Mouse (Mus musculus) yolk sac, embryonic 10.5 days (tissue): ENCODE measurements at regions not wholly inside any gene's neighbourhood (a gene's known extent, or its start where the extent isn't known, plus 50 kb on each side); places are given as distances from the start of the nearest gene placed in this dataset.
"Not testable (repeated sequence)": the region's sequence is repeated elsewhere in the genome, so short reads cannot be mapped to it uniquely, and the experiment has no call there.

Experiments
- DNase-seq: peaks from one replicate; pipeline ENCODE4 v3.0.0-alpha.2; 2017; ENCODE audit warnings: low spot score

DNA sequence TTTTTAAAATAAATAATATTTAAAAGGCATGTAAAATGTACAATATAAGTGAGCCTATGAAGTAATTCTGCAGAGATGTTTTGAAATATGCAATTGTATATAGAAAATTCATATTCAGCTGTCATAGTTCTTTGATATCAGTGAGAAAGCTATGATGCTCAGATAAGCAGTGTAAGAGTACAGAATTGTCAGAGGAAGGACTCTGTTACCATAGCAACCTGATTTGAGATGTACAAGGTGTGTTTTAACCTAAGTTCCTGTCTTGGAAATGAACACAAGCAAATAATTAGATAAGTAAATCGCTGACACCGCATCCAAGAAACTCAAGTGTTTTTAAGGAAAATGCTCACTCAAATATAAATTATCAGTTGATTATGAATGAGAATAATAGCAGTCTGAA is 271.8 kb downstream of the Gabrg2 start:
- DNase-seq, result no peak

DNA sequence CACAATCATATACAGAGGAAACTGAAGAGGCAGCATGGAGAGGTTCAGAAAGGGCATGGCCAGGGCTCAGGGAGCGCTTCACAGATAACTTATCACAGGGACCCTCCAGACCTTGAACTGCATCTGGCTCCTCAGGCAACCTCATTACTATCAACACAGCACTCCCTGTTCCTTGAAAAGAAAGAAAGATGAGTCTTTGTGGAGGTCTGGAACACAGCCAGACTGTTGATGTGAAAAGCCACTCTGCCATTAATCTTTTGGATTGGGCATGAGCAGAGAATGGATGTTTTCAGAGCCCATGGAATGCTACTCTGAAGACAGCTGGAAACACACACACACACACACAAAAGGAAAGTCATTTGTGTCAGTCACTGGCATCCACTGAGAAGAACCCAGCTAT is 284.0 kb downstream of the Gabrg2 start:
- no peak for DNase-seq

DNA sequence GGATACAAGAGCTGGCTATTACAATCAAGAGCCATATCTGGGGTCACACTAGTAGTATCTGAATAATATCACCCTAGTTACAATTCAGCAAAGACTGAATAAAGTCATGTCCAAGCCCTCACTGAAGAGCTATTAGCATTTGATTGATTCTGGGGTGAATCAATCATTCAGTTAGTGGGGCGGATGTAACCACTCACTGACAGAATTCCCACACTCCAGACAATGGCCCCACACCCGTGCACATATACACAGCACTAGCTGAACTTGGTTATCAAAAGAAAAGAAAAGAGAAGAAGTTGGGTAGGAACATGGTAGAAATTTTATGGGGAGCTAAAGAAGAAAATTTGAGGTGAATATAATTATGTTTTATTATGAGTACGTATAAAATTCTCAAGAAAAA is 310.0 kb downstream of the Gabrg2 start:
- no peak for DNase-seq

DNA sequence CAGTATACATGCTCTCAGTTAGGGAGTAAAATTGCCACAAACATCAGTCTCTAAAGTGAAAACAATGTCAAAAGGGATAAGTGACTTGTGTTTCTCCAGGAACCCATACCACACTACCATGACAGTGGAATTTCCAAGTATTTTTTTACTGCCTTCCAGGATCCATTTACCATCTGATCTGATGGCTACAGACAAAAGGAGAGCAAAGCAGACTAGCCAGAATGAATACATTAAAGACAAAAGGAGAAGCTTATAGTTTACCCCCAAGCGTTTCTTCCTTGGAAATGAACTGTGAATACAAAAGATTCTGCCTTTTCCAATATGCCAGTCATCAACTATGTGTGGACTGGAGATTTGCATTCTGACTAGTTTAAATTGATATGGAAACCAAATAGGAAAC is 317.7 kb downstream of the Gabrg2 start:
- no peak for DNase-seq

DNA sequence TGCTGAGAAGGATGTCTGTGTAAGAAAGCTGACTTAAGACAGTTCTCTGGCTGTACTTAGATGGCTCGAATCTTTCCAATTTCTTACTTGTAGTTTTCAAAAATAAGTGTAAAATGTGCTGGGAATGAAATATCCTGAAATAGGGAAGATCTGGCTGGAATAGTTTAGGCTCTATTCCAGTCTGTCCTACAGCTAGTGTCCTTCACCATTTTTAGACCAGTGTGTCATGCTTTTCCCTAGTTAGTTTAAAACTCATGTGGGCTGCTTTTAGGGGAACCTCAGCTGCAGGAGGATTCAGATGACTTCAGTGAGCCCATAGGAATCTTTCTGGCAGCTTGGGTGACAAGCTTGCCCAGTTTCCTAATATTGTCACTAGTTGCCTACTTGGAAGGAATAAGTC is 348.1 kb downstream of the Gabrg2 start:
- DNase-seq, result no peak

DNA sequence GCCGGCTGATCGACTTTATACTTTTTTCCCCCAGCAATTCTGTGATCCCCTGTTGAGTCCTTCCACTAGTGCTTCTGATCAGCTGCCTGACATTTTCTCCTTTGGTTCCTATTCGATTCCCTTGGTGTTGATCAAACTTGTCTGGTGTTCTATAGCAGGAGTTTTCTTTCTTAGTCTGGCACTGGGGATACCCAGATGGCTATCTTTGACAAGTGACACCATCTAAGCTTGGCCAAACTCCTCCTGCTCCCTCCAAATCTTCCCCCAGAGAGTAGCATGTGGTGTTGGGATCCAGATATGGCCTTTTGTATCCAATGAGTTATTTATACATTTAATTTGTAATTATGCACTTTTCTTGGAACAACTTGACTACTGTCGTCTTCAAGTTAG is 355.2 kb downstream of the Gabrg2 start:
- no peak for DNase-seq

DNA sequence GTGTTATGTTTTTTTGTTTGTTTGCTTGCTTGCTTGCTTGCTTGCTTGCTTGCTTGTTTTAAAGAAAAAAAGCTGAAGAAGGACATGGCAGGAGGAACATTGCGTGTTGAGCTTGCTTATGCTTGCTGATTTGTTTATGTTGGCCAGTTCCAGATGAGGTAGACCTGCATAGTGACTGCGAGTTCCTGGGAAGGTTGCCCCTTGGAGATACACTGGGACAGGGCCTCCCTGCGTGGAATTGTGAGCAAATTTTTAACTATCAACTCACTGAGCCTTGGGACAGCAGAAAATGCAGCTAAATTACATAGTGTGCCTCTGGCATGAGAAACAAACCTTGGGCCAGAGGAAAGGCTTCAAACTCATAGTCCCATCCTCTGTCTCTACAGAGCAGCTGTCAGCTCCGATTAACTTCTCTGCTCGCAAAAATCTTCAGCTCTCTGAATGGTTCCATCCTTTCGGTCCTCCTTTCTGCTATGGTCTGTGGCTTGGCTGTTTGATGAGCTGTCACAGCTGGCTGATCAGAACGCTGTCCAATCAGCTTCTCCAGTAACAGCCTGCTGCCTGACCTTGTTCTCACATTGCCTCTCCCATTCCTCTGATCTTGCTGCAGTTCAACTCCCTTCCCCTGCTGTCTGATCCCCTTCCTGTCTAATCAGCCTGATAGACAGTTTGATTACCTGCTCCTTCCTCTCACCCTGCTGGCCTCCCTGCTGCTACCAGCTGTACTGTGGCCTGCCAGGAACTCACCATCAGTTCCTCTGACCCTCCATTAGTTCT is 355.7 kb downstream of the Gabrg2 start:
- DNase-seq, result peak; percentile 18

DNA sequence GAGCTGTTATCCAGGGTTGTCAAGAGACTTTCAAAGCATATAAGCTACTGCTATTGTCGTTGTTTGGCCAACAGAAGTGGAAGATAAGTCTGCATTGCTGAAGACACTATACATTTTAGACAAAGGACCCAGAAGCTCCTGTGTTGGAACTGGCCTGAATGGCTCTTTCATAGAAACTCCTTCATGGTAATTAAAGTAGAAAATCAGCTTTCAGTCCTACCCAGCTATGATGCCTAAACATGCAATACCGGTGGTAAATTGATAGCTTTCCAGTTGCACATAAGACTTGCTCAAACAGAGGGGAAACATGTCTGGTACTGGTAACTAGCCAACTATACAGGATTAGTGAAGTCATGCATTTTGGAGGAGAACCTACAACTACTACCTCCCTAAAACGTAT is 356.6 kb downstream of the Gabrg2 start:
- no peak for DNase-seq

DNA sequence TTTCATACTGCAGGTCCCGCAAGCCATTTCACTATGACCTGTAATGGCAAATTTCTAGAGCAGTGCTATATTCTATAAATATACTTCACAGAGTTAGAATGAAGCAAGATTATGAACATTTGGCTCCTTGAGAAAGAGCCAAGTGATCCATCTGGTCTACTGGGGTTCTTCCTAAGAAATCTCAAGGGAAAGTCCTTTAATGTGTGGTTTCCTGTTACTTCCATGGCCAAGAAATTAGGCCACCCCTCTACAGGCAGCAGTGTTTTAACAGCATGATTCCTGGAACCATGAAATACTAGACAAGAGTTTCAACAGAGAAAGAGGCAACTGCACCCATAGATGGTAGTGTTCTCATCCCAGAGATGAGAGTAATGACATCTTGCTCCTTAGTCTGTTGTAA is 401.7 kb downstream of the Gabrg2 start:
- DNase-seq, result no peak

DNA sequence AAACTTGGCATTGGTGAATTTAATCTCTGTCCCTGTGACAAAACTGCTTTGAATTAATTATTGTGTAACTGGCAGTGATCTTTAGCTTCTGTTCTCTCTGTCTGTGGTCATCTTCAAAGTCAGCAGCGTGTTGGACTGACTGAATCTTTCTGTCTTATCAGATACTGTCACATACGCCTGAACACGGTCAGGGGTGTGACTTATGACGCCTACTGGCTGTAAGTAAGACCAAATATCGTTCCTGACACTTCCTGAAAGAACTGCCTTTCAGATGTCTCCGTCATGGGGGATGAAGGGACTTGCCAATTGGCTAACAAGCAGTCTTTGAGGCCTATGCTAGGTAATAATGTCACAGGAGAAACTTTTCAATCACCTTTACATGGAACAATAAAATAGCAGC is 402.2 kb downstream of the Gabrg2 start:
- no peak for DNase-seq

DNA sequence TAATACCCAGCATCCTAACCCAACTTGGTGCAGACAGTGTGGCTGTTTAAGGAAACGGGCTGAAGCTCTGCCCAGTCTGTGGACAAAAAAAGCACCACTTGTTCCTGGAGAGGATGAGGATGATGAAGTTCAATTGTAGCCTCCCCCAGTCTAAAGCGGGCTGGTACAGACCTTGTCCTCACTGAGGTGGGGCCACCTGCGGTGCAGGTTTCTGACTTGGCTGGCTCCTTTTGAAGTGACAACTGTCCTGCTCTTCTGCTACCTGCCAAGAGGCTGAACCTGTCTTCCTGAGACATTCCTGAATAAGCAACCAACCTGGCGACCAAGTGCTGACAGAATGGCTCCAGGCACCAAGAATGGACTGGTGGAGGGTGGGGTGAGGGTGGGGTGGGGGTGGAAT is 409.2 kb downstream of the Gabrg2 start:
- DNase-seq, result not testable (repeated sequence)
